Mouse (Mus musculus) liver, embryonic 13.5 days (tissue): ENCODE data around the gene Pparg. TPM values are rescaled to one million over a fixed set of nuclear protein-coding genes. Genes with fewer than 3 reads are reported as not detected.
A peak's percentile ranks its signal among the peaks of the same experiment; 100 is the strongest.

ENCODE experiments used
- ATAC-seq: fragments of 200-750 bp; cut with Nextera tagmentation; 2 replicates; pipeline ENCODE4 v1.8.0; 2017; ENCODE audit warnings: low read depth, mild to moderate bottlenecking, moderate number of reproducible peaks, moderate library complexity
- DNase-seq: peaks from one replicate; pipeline ENCODE4 v3.0.0; 2022
- H3K27ac ChIP-seq: fragments of 300-500 bp; sonication (generic); 2 replicates; pipeline ENCODE4 v1.5.1; 2015; ENCODE audit warnings: moderate library complexity, mild to moderate bottlenecking, inconsistent platforms
- H3K27me3 ChIP-seq: fragments of 300-500 bp; sonication (generic); 2 replicates; pipeline ENCODE4 v1.6.1; 2015; ENCODE audit warnings: mild to moderate bottlenecking, inconsistent platforms
- H3K36me3 ChIP-seq: fragments of 300-500 bp; sonication (generic); 2 replicates; pipeline ENCODE4 v1.6.1; 2015; ENCODE audit warnings: mild to moderate bottlenecking, inconsistent platforms
- H3K4me1 ChIP-seq: fragments of 300-500 bp; sonication (generic); replicated peaks from 2 replicates; pipeline ENCODE4 v1.6.1; 2015; ENCODE audit warnings: inconsistent platforms
- H3K4me2 ChIP-seq: fragments of 300-500 bp; sonication (generic); 2 replicates; pipeline ENCODE4 v1.6.1; 2015; ENCODE audit warnings: inconsistent platforms, mild to moderate bottlenecking, moderate library complexity
- H3K4me3 ChIP-seq: fragments of 300-500 bp; sonication (generic); replicated peaks from 2 replicates; pipeline ENCODE4 v1.5.1; 2015; ENCODE audit warnings: mild to moderate bottlenecking, inconsistent platforms
- H3K9ac ChIP-seq: fragments of 300-500 bp; sonication (generic); 2 replicates; pipeline ENCODE4 v1.6.1; 2015; ENCODE audit warnings: mild to moderate bottlenecking, inconsistent platforms
- H3K9me3 ChIP-seq: fragments of 300-500 bp; sonication (generic); replicated peaks from 2 replicates; pipeline ENCODE4 v1.6.1; 2016; ENCODE audit warnings: inconsistent platforms
- WGBS: fragments of 180-500 bp; shearing (Covaris S2); methylation state at CpG from one replicate; pipeline ENCODE4 v1.1.7; 2015; ENCODE audit not compliant: insufficient replicate concordance; 5-methylcytosine and 5-hydroxymethylcytosine counted together
- polyA plus RNA-seq: library from polyadenylated mRNA; unstranded; fragments of >200 nt; fragmentation: Nextera tagmentation; extraction: Ambion mirVana; gene quantifications from 2 replicates; pipeline ENCODE4 v1.2.1, GENCODE M21; 2015

Gene Pparg
- polyA plus RNA-seq, 1 experiment from 2014 or later: 1.2 TPM

DNA sequence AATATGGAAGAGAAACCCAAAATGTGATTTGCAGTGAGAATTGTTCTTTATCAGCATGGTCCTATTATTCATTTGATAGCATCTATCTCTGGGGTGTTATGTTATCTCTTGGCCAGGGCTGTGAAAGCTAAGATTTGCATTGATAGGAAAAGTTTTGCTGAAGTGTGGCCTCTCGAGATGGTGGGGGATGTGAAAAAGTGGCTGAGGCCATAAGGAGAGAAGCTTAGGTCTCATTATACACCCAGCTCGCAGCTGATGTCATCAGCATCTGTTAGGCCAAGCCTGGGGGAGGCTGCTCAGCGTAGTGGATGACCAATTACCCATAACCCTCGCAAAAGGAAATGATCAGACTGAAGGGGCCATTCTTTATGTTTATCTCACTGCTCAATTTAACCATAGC, 105.1 kb downstream of the Pparg start:
- Histone ChIP-seq H3K9ac (no peak overlapping the region), H3K4me2 (no peak overlapping the region), H3K36me3 (no peaks in the 10 kb centered on the region), H3K4me1 (peaks cover 7% of the 10 kb centered on the region; the same call in 1 of the 2 replicates), H3K9me3 (no peaks in the 10 kb centered on the region), H3K27ac (no peak overlapping the region), H3K4me3 (no peak overlapping the region), H3K27me3 (no peaks in the 10 kb centered on the region)
- 20% methylated on average over 4 of the region's 4 CpGs for WGBS
- DNase-seq (no peak), ATAC-seq (no peak)

DNA sequence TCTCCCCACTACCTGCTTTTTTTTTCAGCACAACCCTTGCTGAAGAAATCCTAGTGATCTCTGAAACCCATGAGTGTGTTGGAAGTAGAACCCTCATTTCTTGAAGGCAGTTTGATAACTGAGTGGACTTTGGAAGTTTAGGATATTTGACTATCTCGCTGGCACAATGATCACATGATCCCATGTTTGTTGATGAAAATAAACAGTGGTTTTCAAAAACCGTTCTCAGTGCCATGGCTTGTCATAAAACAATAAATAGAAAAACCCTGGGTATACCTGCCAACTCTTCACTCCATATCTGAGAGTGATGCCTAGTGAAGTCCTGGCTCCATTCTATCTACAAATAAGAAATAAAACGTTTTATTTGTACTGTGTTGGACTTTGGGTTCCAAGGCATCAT, 105.8 kb downstream of the Pparg start:
- Histone ChIP-seq H3K36me3 (no peaks in the 10 kb centered on the region), H3K9me3 (no peaks in the 10 kb centered on the region), H3K4me1 (peaks cover 7% of the 10 kb centered on the region; the same call in 1 of the 2 replicates), H3K4me2 (no peak overlapping the region), H3K4me3 (no peak overlapping the region), H3K9ac (no peak overlapping the region), H3K27me3 (no peaks in the 10 kb centered on the region), H3K27ac (no peak overlapping the region)
- ATAC-seq: no peak
- WGBS: 38% methylated on average over 3 of the region's 3 CpGs
- DNase-seq: no peak

DNA sequence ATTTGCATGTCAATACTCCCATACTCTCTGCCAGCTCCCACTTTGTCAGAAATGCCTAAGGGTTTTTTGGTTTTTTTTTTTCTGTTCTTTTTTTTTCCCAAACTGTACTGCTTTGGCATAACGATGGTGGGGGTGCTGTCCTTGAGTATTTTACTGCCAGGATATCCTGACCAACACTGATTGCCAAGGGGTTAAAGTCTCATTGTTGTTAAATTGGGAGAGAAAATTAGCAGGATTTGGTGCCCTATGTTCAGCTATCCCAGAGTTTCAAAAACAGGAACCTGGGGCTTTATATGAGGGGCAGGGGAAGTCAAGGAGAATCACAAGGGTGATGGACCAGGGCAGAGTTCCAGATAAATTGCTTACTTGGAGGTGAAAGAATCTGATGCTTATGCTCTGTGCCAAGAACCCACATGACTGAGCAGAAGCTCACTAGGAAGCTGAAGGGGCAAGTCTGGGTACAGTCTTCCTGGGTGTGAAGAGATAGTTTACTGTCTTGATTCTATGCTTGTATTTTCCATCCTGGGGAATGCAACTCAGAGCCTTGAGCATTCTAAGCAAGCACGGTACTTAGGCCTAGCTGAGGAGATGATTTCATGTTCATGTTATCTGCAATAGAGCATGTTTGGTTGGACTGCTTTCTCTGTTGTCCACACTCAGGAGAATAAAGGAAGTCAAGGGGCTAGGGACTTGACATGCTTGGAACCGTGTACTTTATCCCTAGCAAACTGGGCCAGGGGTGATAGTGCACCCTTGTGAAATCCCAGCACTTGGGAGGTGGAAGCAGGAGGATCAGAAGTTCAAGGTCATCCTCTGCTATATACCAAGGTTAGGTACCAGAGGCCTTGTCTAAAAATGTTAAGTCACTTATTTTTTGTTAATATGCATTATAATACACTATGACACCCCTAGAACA, 109.2 kb downstream of the Pparg start:
- DNase-seq: no peak
- ATAC-seq: no peak
- WGBS: 49% methylated on average over 3 of the region's 3 CpGs
- Histone ChIP-seq H3K4me3 (no peak overlapping the region), H3K27ac (no peak overlapping the region), H3K27me3 (no peaks in the 10 kb centered on the region), H3K9ac (no peak overlapping the region), H3K36me3 (no peaks in the 10 kb centered on the region), H3K4me2 (no peak overlapping the region), H3K4me1 (0 out of 2 replicates have a peak, but pooled peaks cover 3% of the 10 kb centered on the region), H3K9me3 (no peaks in the 10 kb centered on the region)

DNA sequence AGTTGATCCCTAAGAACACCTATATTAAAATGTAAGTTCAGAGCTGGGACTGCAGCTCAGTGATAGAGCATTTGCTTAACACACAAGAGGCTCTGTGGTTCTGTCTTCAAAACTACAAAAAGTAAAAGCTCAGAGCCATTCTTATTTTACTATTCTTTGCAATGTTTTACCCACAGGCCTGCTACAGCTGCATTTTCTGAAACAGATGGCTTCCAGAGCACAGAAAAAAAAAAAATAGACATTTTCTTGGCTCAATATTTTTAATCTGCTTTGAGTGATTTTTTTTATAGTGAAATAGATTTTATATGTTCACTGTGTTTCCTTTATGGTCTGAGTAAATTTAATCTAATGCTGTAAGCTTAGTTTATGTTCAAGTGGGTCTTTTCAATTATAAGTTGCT, 111.2 kb downstream of the Pparg start:
- H3K27ac ChIP-seq: no peak overlapping the region
- peaks cover under 1% of the 10 kb centered on the region; the same call in 1 of the 2 replicates for H3K4me1 ChIP-seq
- no peak overlapping the region for H3K4me3 ChIP-seq
- H3K4me2 ChIP-seq: no peak overlapping the region
- no peaks in the 10 kb centered on the region for H3K9me3 ChIP-seq
- H3K27me3 ChIP-seq: no peaks in the 10 kb centered on the region
- ATAC-seq (no peak), DNase-seq (no peak)
- no peaks in the 10 kb centered on the region for H3K36me3 ChIP-seq
- H3K9ac ChIP-seq: no peak overlapping the region

DNA sequence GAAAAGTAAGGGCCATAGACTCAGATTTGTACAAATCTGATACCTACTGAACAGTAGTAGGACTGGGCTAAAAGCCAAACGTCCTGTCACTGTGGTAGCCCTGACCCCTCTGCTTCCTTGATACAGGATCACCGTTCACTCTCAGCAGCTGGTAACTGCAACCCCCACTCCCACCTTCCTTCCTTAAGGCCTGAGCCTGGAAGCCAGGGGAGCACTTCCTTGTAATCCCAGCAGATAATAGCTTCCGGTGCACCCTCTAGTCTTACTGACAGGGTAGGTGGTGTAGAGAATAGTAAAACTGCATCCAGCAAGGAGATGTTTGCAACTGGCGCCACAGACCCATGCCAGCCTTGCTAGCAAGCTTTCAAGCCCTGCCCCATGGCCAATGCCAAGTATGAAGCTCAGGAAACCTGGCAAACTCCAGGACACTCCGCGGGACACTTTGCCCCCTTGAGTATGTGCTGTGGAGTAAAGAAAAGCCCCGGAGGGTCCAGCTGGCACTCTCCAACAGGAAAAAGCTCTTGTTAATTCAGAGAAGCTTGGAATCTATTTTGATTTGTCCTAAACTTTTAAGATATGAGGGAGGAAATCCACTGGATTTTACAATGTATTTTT, 116.4 kb downstream of the Pparg start:
- H3K9me3 ChIP-seq: no peaks in the 10 kb centered on the region
- DNase-seq (no peak), ATAC-seq (no peak)
- no peak overlapping the region for H3K4me3 ChIP-seq
- no peak overlapping the region for H3K9ac ChIP-seq
- no peaks in the 10 kb centered on the region for H3K27me3 ChIP-seq
- no peaks in the 10 kb centered on the region for H3K36me3 ChIP-seq
- H3K4me1 ChIP-seq: peaks cover 32% of the 10 kb centered on the region
- H3K27ac ChIP-seq: no peak overlapping the region
- 47% methylated on average over 7 of the region's 7 CpGs for WGBS
- no peak overlapping the region for H3K4me2 ChIP-seq

DNA sequence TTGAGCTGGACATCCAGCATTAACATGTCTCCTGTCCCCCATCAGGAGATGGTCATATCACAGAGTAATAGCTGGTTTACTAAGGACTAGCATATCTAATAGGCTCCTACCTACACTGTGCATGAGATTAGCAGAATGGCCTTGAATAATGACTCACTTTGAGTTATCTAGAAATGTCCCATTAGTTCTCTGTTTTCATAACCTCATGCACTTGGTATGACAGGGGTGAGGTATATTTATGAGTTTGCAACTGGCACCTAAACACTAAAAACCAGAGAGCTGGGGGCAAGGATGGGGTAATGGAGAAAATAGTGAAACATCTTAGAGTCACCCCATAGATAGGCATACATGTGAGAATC, 119.2 kb downstream of the Pparg start:
- Histone ChIP-seq H3K4me1 (peaks cover 32% of the 10 kb centered on the region), H3K36me3 (no peaks in the 10 kb centered on the region), H3K9ac (no peak overlapping the region), H3K9me3 (no peaks in the 10 kb centered on the region), H3K4me3 (no peak overlapping the region), H3K4me2 (no peak overlapping the region), H3K27me3 (no peaks in the 10 kb centered on the region), H3K27ac (peak overlapping the region; percentile 76)
- ATAC-seq (peak; percentile 62), DNase-seq (no peak)

DNA sequence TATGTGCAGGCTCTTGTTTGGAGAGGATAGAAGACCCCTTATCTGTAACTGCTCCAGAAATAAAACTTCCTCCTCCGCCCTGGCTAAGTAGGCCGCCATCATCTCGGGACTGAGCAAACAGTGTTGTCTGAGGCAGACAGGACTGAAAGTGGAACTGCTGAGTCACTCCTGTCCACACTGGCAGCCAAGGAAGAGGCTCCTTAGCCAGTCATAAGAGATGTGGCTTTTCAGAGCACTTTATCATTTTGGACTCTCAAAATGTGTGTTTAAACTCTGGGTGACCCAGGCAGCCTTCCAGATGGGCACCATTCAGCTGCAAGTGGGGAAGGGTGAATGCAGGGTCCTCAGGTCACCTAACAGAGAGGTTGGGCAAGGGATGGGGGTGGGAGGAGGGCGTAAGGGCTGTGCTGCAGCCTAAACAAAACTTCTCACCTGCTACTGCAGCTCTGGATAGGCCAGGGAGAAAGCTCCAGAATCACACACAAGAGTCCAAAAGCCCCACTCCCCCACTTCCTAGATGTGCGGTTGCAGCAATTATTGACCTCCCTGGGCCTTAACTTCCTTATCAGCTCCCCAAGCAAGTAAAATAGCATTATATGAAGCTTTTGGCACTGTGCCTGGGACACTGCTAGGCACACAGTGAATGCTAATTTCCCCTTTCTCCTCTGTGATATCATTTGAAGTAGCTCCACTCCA, 119.7 kb downstream of the Pparg start:
- no peaks in the 10 kb centered on the region for H3K27me3 ChIP-seq
- H3K4me3 ChIP-seq: no peak overlapping the region
- H3K36me3 ChIP-seq: no peaks in the 10 kb centered on the region
- H3K4me2 ChIP-seq: peak overlapping the region; percentile 12
- H3K9me3 ChIP-seq: no peaks in the 10 kb centered on the region
- peak overlapping the region; percentile 76 for H3K27ac ChIP-seq
- peak; percentile 39 for DNase-seq
- no peak overlapping the region for H3K9ac ChIP-seq
- ATAC-seq: peak; percentile 91
- H3K4me1 ChIP-seq: peaks cover 32% of the 10 kb centered on the region
- WGBS: 6% methylated on average over 5 of the region's 5 CpGs

DNA sequence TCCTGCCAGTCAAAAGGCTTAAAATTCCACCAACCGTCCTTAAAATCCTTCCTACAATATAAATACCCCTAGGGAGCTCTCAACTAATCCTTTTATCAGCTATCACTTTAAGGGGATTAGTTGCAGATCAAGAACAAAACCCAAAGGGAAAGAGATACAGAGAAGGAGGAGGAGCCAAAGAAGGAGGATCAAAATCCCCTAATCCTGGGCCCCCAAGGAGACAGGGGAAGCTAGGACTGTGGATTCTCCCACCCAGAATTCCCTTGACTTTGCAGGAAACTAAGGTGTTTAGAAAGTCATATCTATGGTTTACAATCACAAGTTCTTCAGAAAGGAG, 120.2 kb downstream of the Pparg start:
- 7% methylated on average over 1 of the region's 1 CpGs for WGBS

DNA sequence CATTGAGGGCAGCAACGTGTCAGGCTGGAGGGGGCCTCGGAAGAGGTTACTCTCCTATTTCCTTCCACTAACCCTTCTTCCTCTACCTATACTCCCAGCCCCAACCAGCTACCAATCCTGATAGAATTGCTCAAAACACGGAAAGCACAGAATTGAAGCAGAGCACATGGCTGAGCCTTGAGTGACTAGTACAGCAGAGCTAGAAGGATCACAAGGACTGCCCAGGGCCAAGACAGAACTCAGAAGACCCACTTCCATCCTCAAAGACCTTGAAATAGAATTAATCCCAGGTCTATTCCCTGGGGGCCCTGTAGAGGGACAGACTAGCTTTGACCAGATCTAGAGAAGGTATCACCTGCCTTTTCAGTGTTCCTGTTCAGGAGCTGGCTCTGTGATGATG, 120.9 kb downstream of the Pparg start:
- no peak overlapping the region for H3K4me3 ChIP-seq
- ATAC-seq (no peak), DNase-seq (no peak)
- no peaks in the 10 kb centered on the region for H3K27me3 ChIP-seq
- H3K36me3 ChIP-seq: no peaks in the 10 kb centered on the region
- no peak overlapping the region for H3K4me2 ChIP-seq
- no peak overlapping the region for H3K27ac ChIP-seq
- no peaks in the 10 kb centered on the region for H3K9me3 ChIP-seq
- H3K4me1 ChIP-seq: peaks cover 32% of the 10 kb centered on the region
- H3K9ac ChIP-seq: no peak overlapping the region
- WGBS: 35% methylated on average over 3 of the region's 3 CpGs

More for the DNA sequence above, 120.2 kb downstream of the Pparg start:
- H3K27me3 ChIP-seq: no peaks in the 10 kb centered on the region
- H3K4me3 ChIP-seq: no peak overlapping the region
- no peak overlapping the region for H3K9ac ChIP-seq
- H3K27ac ChIP-seq: peak overlapping the region; percentile 76
- no peaks in the 10 kb centered on the region for H3K36me3 ChIP-seq
- no peaks in the 10 kb centered on the region for H3K9me3 ChIP-seq
- DNase-seq (no peak), ATAC-seq (no peak)
- peak overlapping the region; percentile 12; the same call in 1 of the 2 replicates for H3K4me2 ChIP-seq
- peaks cover 32% of the 10 kb centered on the region for H3K4me1 ChIP-seq

DNA sequence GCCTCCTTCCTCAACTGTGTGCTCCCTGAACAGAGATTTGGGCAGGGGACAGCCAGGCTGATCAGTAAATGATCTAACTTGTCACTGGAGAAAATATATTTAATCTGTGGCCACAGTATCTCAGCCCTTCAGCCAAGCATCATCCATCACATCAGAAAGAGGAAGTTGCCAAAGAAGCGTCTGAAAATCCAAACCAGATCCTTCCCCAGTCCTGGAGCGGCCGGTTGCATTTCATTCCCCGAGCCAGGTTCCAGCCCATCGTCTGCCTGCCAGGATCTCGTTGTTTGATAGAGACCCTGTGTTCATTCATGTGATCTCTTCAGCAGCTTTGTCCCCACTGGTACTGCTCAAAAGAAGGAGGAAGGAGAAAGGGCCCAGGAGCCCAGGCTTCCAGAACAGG, 124.9 kb downstream of the Pparg start:
- Histone ChIP-seq H3K4me1 (peaks cover 14% of the 10 kb centered on the region), H3K27ac (no peak overlapping the region), H3K27me3 (no peaks in the 10 kb centered on the region), H3K4me3 (no peak overlapping the region), H3K4me2 (no peak overlapping the region), H3K36me3 (no peaks in the 10 kb centered on the region), H3K9me3 (no peaks in the 10 kb centered on the region), H3K9ac (no peak overlapping the region)
- ATAC-seq (no peak), DNase-seq (no peak)
- WGBS: 22% methylated on average over 6 of the region's 6 CpGs

- Histone ChIP-seq H3K4me3 (no peak overlapping the region), H3K4me1 (no peaks in the 10 kb centered on the region), H3K27ac (no peak overlapping the region), H3K27me3 (no peaks in the 10 kb centered on the region), H3K9ac (no peak overlapping the region), H3K9me3 (no peaks in the 10 kb centered on the region), H3K36me3 (no peaks in the 10 kb centered on the region), H3K4me2 (no peak overlapping the region)
- 69% methylated on average over 9 of the region's 9 CpGs for WGBS
- no peak for ATAC-seq
- DNase-seq: no peak
Measured at GRCm38 (mm10) chr6:115489831-115490230, 129.1 kb downstream of the Pparg start.
